Mouse (Mus musculus) CD4-positive, CD25-positive, alpha-beta regulatory T cell (primary cell): ENCODE data around the gene Bckdk. TPM values are rescaled to one million over a fixed set of nuclear protein-coding genes. Genes with fewer than 3 reads are reported as not detected.

ENCODE experiments used
- polyA plus RNA-seq: library from polyadenylated mRNA; unstranded; fragments of 100-300 nt; shearing (Covaris generic); gene quantifications from one replicate; pipeline ENCODE4 v1.2.1, GENCODE M21; 2017

Gene Bckdk
- polyA plus RNA-seq, result 68.1 TPM

DNA sequence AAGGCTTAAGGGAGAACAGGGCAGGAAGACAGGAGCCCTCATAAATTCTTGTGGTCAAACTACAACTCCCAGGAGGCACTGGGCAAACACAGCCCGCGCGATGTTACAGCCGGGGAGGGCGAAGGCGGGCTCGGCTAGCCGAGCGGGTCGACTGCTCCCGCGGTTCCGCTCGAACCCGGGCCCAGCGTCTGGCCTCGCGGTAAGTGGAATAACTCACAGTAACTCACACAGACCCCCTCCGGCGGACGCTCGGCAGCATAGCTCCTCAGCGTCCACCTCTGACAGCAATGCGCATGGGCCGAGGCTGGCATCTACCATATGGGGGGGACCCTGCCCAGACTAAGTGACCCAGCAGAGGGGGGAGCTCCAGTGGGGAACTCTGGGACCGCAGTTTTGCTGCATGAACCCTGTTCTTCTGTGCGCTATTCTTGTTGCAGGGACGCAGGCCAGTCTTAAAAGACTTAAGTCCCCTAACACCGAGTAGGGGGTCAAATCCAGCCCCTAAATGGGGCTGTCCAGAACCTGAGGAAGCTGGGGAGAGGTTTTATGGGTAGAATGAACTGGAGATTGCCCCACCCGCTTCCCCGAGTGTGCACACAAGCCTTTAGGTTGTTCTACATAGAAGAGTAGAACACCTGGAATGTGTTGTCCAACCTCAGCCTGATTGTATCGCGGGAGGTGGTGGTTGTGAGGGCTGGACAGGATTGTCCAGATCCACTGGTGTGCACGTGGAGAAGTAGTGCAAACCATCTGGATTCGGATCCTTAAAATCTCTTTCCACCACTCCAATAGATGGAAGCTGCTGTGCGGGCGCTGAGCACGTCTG is at the start of gene Bckdk:
TSS of gene Bckdk (plus strand) at position 112 of the 826 bp plus-strand sequence.

DNA sequence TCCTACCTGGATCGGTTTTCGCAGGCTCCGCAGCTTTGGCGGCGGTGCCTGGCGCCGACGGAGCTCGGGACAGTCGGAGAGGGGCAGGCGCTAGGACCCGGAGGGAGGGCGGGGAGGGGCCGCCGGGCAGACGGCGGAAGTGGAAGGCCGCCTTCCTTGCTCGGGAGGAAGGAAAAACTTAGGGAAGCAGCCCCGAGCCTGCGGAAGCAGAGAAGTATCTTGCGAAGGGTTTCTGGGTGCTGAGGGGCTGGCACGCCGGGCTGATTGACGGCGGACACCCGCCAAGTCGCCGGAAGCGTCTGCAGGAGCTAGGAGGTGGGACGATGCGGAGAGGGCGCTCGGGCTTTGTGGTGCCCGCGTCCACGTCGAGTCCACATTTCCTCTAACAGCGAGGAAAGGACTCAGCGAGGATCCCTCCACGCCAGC is 27.8 kb upstream of the Bckdk start, which contains the start of gene Zfp646:
TSS of gene Zfp646 (plus strand) at position 181 of the 426 bp plus-strand sequence.

DNA sequence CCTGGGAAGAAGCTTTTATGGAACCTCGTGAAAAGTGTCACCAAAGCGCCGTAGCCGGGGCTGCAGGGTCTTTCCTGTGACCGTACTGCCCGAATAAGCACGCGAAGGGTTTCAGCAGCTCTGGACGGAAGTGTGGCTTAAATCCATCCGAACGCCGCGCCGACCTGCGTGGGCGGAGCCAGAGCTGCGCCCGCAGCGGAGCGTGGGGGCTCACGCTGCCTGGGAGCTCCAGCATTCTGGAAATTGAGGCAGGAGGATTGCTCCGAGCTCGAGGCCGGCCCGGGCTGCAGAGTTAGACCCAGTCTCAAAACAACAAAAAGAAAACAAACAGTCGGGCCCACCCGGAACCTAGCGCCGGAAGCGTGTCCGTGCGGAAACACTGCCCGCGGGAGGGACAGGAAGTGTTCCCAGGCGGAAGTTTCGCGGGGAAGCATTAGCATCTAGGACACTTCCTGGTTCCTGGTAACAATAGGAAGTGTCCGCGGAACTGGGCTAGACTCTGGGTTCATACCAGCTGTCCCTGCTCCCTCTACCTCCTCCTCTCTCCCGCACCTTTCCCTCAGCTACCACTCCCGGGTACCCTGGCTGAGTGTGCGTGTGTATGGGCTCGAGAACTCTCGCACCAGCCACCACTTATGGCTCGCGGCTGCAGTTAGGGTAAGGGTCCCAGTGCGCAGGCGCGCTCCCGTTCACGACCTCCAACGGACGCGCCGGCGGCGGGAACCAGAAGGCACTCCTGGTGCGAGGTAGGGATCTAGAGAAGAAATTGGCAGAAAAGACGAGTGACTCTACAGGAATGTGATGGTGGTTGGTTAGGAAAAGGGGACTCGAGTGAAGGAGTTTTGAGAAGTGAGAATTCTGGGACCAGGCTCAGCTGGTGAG is 27.2 kb upstream of the Bckdk start, which contains the start of gene Zfp668:
TSS of gene Zfp668 (minus strand) at position 362 of the 882 bp plus-strand sequence.

DNA sequence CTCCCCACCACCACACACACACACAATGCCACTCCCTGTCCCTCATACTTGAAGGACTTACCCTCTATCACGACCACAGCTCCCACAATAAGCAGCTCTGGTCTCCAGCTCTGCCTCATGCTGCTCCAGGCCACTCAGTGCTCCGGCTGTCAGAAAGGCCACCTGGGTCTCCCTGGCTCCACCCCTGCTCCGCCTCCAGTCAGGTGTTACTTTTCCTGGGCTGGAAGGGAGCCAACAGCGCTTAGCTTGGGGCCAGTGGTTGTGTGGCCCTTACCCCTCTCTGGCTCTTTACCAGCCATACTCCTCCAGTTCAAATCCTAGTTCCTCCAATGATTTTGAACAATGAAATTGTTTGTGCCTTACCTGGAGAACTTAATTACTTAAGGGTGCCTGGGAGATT is 13.1 kb upstream of the Bckdk start, which contains the start of gene Prss53:
TSS of gene Prss53 (minus strand) at position 173 of the 400 bp plus-strand sequence.

GRCm38 (mm10) chr7:127895442-127895841 is 8.4 kb upstream of the Bckdk start, which contains the start of the genes Gm21974 and Vkorc1:
Gene Gm21974 (minus strand): TSS chr7:127895454.
Gene Vkorc1 (minus strand): TSS chr7:127895617.

GRCm38 (mm10) chr7:127912190-127912871 is 8.4 kb downstream of the Bckdk start, which contains the start of gene Kat8:
Gene Kat8 (plus strand): TSS chr7:127912516.

DNA sequence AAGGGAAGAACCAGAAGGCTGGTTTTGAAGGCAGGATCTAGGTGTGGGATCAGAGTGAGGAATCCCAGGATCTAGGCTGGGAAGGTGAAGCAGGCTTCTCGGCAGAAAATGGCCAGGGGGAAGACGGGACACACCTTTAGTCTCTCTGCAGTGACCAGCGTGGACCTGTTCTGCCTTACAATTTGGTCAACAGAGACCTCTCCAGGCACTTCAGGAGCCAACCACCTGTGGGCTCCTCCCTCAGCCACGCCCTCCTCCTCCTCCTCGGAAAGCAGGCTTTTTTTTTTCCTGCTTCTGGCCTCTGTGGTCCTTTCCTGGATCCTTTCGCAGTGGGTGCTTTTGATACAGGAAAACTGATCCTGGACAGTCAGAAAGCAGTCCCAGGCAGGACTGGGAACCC is 26.0 kb downstream of the Bckdk start, which contains the start of gene Prss8:
TSS of gene Prss8 (minus strand) at position 182 of the 400 bp plus-strand sequence.

DNA sequence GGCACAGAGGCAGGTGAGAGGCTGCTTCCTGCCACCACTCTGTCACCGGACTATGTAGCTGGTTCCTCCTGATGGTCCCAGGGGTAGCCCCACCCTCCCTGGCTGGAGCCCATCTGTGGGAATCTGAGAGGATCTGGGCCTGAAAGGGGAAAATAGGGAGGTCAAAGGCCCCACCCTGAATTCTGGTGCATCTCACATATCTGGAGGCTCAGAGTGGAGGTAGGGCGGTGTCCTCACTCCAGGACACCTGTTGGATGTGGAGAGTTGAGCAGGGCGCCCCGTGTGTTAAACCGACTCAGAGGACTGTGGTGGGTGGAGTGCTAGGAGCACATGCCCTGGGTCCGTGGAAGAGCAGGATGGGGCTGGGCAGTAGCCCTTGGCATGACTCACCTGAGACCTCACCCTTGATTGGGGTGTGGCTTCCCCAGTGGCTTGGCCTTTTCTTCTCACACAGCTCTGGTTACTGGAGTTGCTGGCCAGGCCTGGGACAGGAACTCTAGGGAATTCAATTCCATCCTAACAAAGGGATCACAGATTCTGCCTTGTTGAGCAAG is 42.7 kb downstream of the Bckdk start, which contains the start of gene Prss36:
TSS of gene Prss36 (minus strand) at position 256 of the 554 bp plus-strand sequence.

Other genes with a start within 250 kb of the Bckdk start
- 74.6 TPM for gene Bcl7c, start 195.1 kb upstream of the Bckdk start, polyA plus RNA-seq
- not detected for gene Ctf1, start 191.3 kb upstream of the Bckdk start, polyA plus RNA-seq
- not detected for gene Ctf2, start 171.9 kb upstream of the Bckdk start, polyA plus RNA-seq
- gene Fbxl19, start 159.5 kb upstream of the Bckdk start, polyA plus RNA-seq, result 1.3 TPM
- 24.1 TPM for gene Orai3, start 134.3 kb upstream of the Bckdk start, polyA plus RNA-seq
- 3.5 TPM for gene Setd1a, start 127.4 kb upstream of the Bckdk start, polyA plus RNA-seq
- gene Gm49388, start 118.5 kb upstream of the Bckdk start, polyA plus RNA-seq, result not detected
- gene Hsd3b7, start 103.5 kb upstream of the Bckdk start, polyA plus RNA-seq, result 2.4 TPM
- 150 TPM for gene Stx4a, start 79.8 kb upstream of the Bckdk start, polyA plus RNA-seq
- gene Stx1b, start 79.5 kb upstream of the Bckdk start, polyA plus RNA-seq, result not detected
- gene Zfp646, start 27.9 kb upstream of the Bckdk start, polyA plus RNA-seq, result 43.1 TPM
- gene Zfp668, start 27.3 kb upstream of the Bckdk start, polyA plus RNA-seq, result 21.8 TPM
- 0.48 TPM for gene Prss53, start 13.1 kb upstream of the Bckdk start, polyA plus RNA-seq
- not detected for gene Gm21974, start 8.6 kb upstream of the Bckdk start, polyA plus RNA-seq
- 34.1 TPM for gene Vkorc1, start 8.5 kb upstream of the Bckdk start, polyA plus RNA-seq
- 46.5 TPM for gene Kat8, start 8.4 kb downstream of the Bckdk start, polyA plus RNA-seq
- 0.11 TPM for gene Prss8, start 26.0 kb downstream of the Bckdk start, polyA plus RNA-seq
- 4.2 TPM for gene Prss36, start 42.6 kb downstream of the Bckdk start, polyA plus RNA-seq
- gene Fus, start 63.4 kb downstream of the Bckdk start, polyA plus RNA-seq, result 152 TPM
- 292 TPM for gene Pycard, start 89.8 kb downstream of the Bckdk start, polyA plus RNA-seq
- not detected for gene Trim72, start 99.9 kb downstream of the Bckdk start, polyA plus RNA-seq
- 0.92 TPM for gene Itgam, start 158.6 kb downstream of the Bckdk start, polyA plus RNA-seq
- not detected for gene Gm49368, start 158.6 kb downstream of the Bckdk start, polyA plus RNA-seq
- gene Itgax, start 225.5 kb downstream of the Bckdk start, polyA plus RNA-seq, result 0.56 TPM